Mouse (Mus musculus) testis, adult 2 months (tissue): Measurements from ENCODE around the gene Dcaf17. TPM values are rescaled to one million over a fixed set of nuclear protein-coding genes. Genes with fewer than 3 reads are reported as not detected.

Experiments used
- H3K27ac ChIP-seq: fragments of 200-500 bp; 2 replicates; pipeline ENCODE4 v1.5.1; 2012; ENCODE audit warnings: low read depth, low read length; ENCODE audit not compliant: control insufficient read depth, insufficient read depth
- H3K27me3 ChIP-seq: fragments of 200-500 bp; 2 replicates; pipeline ENCODE4 v1.6.1; 2012; ENCODE audit warnings: mild to moderate bottlenecking, low read length, moderate library complexity; ENCODE audit not compliant: control insufficient read depth, insufficient read depth
- H3K36me3 ChIP-seq: fragments of 200-500 bp; 2 replicates; pipeline ENCODE4 v1.6.1; 2012; ENCODE audit warnings: mild to moderate bottlenecking, low read length; ENCODE audit not compliant: control insufficient read depth, insufficient read depth
- H3K4me1 ChIP-seq: fragments of 200-500 bp; 2 replicates; pipeline ENCODE4 v1.6.1; 2012; ENCODE audit warnings: low read length; ENCODE audit not compliant: control insufficient read depth, insufficient read depth
- H3K4me3 ChIP-seq: fragments of 200-500 bp; 2 replicates; pipeline ENCODE4 v1.5.1; 2012; ENCODE audit warnings: low read depth, mild to moderate bottlenecking, low read length, moderate library complexity, mixed read lengths; ENCODE audit not compliant: control insufficient read depth
- CTCF ChIP-seq: fragments of 200-500 bp; IDR thresholded peaks from 2 replicates; pipeline ENCODE4 v1.5.1; 2012; ENCODE audit warnings: low read depth, mild to moderate bottlenecking, inconsistent platforms, low read length, moderate library complexity; ENCODE audit not compliant: control insufficient read depth, insufficient read depth, insufficient replicate concordance
- POLR2A ChIP-seq: fragments of 200-500 bp; IDR thresholded peaks from 2 replicates; pipeline ENCODE4 v1.6.1; 2012; ENCODE audit warnings: low read depth, mild to moderate bottlenecking, inconsistent platforms, low read length, moderate library complexity; ENCODE audit not compliant: control insufficient read depth
- polyA plus RNA-seq: library from polyadenylated mRNA; depleted of rRNA; stranded (reverse); fragments of >200 nt; gene quantifications from 2 replicates; pipeline ENCODE4 v1.2.3, GENCODE M21; 2012

Gene Dcaf17
- polyA plus RNA-seq, 1 experiment, result 11.7 TPM

GRCm38 (mm10) chr2:71054716-71055115, 412 bp upstream of the Dcaf17 start:
- H3K36me3 ChIP-seq, result no peaks in the 10 kb centered on the region; the same call in 1 of the 2 replicates
- peaks cover 2% of the 10 kb centered on the region; the same call in 1 of the 2 replicates for H3K4me1 ChIP-seq
- H3K4me3 ChIP-seq, result peak overlapping the region; percentile 87; the same call in 1 of the 2 replicates
- no peaks in the 10 kb centered on the region for H3K27me3 ChIP-seq
- no peak overlapping the region for H3K27ac ChIP-seq
- TF ChIP-seq POLR2A (no peak), CTCF (no peak)

- Histone ChIP-seq H3K4me1 (peaks cover 2% of the 10 kb centered on the region; the same call in 1 of the 2 replicates), H3K4me3 (peak overlapping the region; percentile 87), H3K36me3 (no peaks in the 10 kb centered on the region; the same call in 1 of the 2 replicates), H3K27ac (peak overlapping the region; percentile 96), H3K27me3 (no peaks in the 10 kb centered on the region)
- TF ChIP-seq CTCF (no peak), POLR2A (no peak)
Measured at GRCm38 (mm10) chr2:71056115-71056835, 1.1 kb downstream of the Dcaf17 start.

GRCm38 (mm10) chr2:71071601-71072000, 16.5 kb downstream of the Dcaf17 start:
- no peak for TF ChIP-seq CTCF
- no peak for TF ChIP-seq POLR2A
- H3K36me3 ChIP-seq, result no peaks in the 10 kb centered on the region
- no peaks in the 10 kb centered on the region for H3K27me3 ChIP-seq
- H3K27ac ChIP-seq, result no peak overlapping the region
- H3K4me1 ChIP-seq, result no peaks in the 10 kb centered on the region
- H3K4me3 ChIP-seq, result no peak overlapping the region

GRCm38 (mm10) chr2:71073330-71073729, 18.2 kb downstream of the Dcaf17 start:
- H3K36me3 ChIP-seq, result no peaks in the 10 kb centered on the region; the same call in 1 of the 2 replicates
- no peak overlapping the region for H3K4me3 ChIP-seq
- no peaks in the 10 kb centered on the region for H3K4me1 ChIP-seq
- TF ChIP-seq CTCF, result no peak
- no peak for TF ChIP-seq POLR2A
- no peak overlapping the region for H3K27ac ChIP-seq
- no peaks in the 10 kb centered on the region for H3K27me3 ChIP-seq

- Histone ChIP-seq H3K4me1 (no peaks in the 10 kb centered on the region), H3K36me3 (no peaks in the 10 kb centered on the region; the same call in 1 of the 2 replicates), H3K4me3 (no peak overlapping the region), H3K27ac (no peak overlapping the region), H3K27me3 (no peaks in the 10 kb centered on the region)
- no peak for TF ChIP-seq POLR2A
- TF ChIP-seq CTCF, result no peak
Measured at GRCm38 (mm10) chr2:71073828-71074227, 18.7 kb downstream of the Dcaf17 start.

GRCm38 (mm10) chr2:71082416-71082815, 27.3 kb downstream of the Dcaf17 start:
- Histone ChIP-seq H3K36me3 (no peaks in the 10 kb centered on the region; the same call in 1 of the 2 replicates), H3K27ac (no peak overlapping the region), H3K4me1 (no peaks in the 10 kb centered on the region), H3K4me3 (no peak overlapping the region), H3K27me3 (no peaks in the 10 kb centered on the region)
- no peak for TF ChIP-seq POLR2A
- no peak for TF ChIP-seq CTCF

- TF ChIP-seq CTCF (no peak), POLR2A (no peak)
- no peaks in the 10 kb centered on the region; the same call in 1 of the 2 replicates for H3K36me3 ChIP-seq
- H3K27me3 ChIP-seq, result no peaks in the 10 kb centered on the region
- H3K4me1 ChIP-seq, result no peaks in the 10 kb centered on the region
- no peak overlapping the region for H3K27ac ChIP-seq
- H3K4me3 ChIP-seq, result no peak overlapping the region
Measured at GRCm38 (mm10) chr2:71083454-71084193, 28.5 kb downstream of the Dcaf17 start.
